Comparison of ENCODE assay signal across 19 mouse cellular contexts in genomic region chr3:152457308-152458035, GRCm38 (mm10).
DNase-seq lines count a peak whose midpoint lies in the region; ATAC-seq and TF ChIP-seq lines count a peak whose summit lies in the region.
"Had no signal": no experiment of that assay in that cellular context is flagged by ENCODE, and none has a peak within 500 bp of the region (broad histone marks: within the 10 kb centered on the region; RNA-seq: fewer than 3 reads in every experiment).

No protein-coding gene starts in this region.

- DNase-seq in gastrocnemius, adult 2 months = peak; percentile 38
- DNase-seq in gastrocnemius, postnatal 25 days = no peak
- peak; percentile 86 for DNase-seq in adipocyte (ENCODE audit: low spot score)
- no peak for DNase-seq in Muller cell, postnatal 12 days (ENCODE audit: inconsistent ontology term)
- DNase-seq in layer of hippocampus, postnatal 36 days = no peak
- DNase-seq: cerebellum, adult 11-12 months; gastrocnemius, postnatal 10 days; kidney, adult 2 months; right cerebral cortex, postnatal 4 days; thymus, adult 2 months had no signal

- no peak overlapping the region for H3K4me2 ChIP-seq in heart, embryonic 16.5 days (ENCODE audit: low read depth, low read length)
- H3K4me2 ChIP-seq in forebrain, embryonic 16.5 days (ENCODE audit: low read length) = no peak overlapping the region
- H3K4me2 ChIP-seq: embryonic facial prominence, embryonic 15.5 days; hindbrain, embryonic 15.5 days; limb, embryonic 12.5 days; midbrain, embryonic 12.5 days had no signal

- H3K4me3 ChIP-seq in gastrocnemius, adult 2 months = no peak overlapping the region
- H3K4me3 ChIP-seq in heart, embryonic 16.5 days (ENCODE audit: low read length) = no peak overlapping the region
- no peak overlapping the region for H3K4me3 ChIP-seq in forebrain, embryonic 16.5 days (replicated peaks; ENCODE audit: low read length)
- H3K4me3 ChIP-seq: embryonic facial prominence, embryonic 15.5 days; hindbrain, embryonic 15.5 days; limb, embryonic 12.5 days; midbrain, embryonic 12.5 days had no signal

- ATAC-seq in heart, embryonic 16.5 days (replicated peaks; ENCODE audit: extremely low read depth, insufficient read depth, low FRiP score) = peak; percentile 74
- ATAC-seq in megakaryocyte, adult 5-6 weeks (ENCODE audit: poor library complexity, severe bottlenecking) = 0 out of 2 replicates have a peak, but pooled peaks have one; percentile 30
- ATAC-seq in forebrain, embryonic 16.5 days = no peak
- ATAC-seq: forebrain, embryonic 14.5 days; lung, postnatal 0 days had no signal

- H3K4me1 ChIP-seq in heart, embryonic 16.5 days (ENCODE audit: control insufficient read depth, insufficient read depth, low read length) = peaks cover 9% of the 10 kb centered on the region
- H3K4me1 ChIP-seq in forebrain, embryonic 16.5 days (replicated peaks; ENCODE audit: control insufficient read depth, insufficient read depth, low read length) = no peaks in the 10 kb centered on the region
- H3K4me1 ChIP-seq: embryonic facial prominence, embryonic 15.5 days; hindbrain, embryonic 15.5 days; midbrain, embryonic 12.5 days had no signal

- H3K27ac ChIP-seq in gastrocnemius, adult 2 months = peak overlapping the region; percentile 85
- H3K27ac ChIP-seq in heart, embryonic 16.5 days (ENCODE audit: low read length) = peak overlapping the region; percentile 81
- no peak overlapping the region for H3K27ac ChIP-seq in forebrain, embryonic 16.5 days (ENCODE audit: low read length)
- H3K27ac ChIP-seq: embryonic facial prominence, embryonic 15.5 days; hindbrain, embryonic 15.5 days; limb, embryonic 12.5 days; midbrain, embryonic 12.5 days had no signal

- intact Hi-C loops in gastrocnemius, adult 2 months (cut with DNase I) = no loop called here

- TF ChIP-seq CTCF in gastrocnemius, adult 2 months (IDR thresholded peaks at IDR 0.05) = no peak

- no peaks in the 10 kb centered on the region for H3K9me3 ChIP-seq in heart, embryonic 16.5 days (replicated peaks; ENCODE audit: control insufficient read depth, low read length)
- no peaks in the 10 kb centered on the region for H3K9me3 ChIP-seq in forebrain, embryonic 16.5 days (ENCODE audit: control insufficient read depth, low read length)
- H3K9me3 ChIP-seq: embryonic facial prominence, embryonic 15.5 days; hindbrain, embryonic 15.5 days; limb, embryonic 12.5 days; midbrain, embryonic 12.5 days had no signal

- H3K9ac ChIP-seq in heart, embryonic 16.5 days (ENCODE audit: low read length) = no peak overlapping the region
- no peak overlapping the region for H3K9ac ChIP-seq in forebrain, embryonic 16.5 days (replicated peaks; ENCODE audit: low read depth, low read length)
- H3K9ac ChIP-seq: embryonic facial prominence, embryonic 15.5 days; hindbrain, embryonic 15.5 days; limb, embryonic 12.5 days; midbrain, embryonic 12.5 days had no signal

- no peaks in the 10 kb centered on the region for H3K27me3 ChIP-seq in heart, embryonic 16.5 days (ENCODE audit: control insufficient read depth, insufficient read depth, low read length)
- H3K27me3 ChIP-seq in forebrain, embryonic 16.5 days (replicated peaks; ENCODE audit: control insufficient read depth, insufficient read depth, low read length) = no peaks in the 10 kb centered on the region
- H3K27me3 ChIP-seq: embryonic facial prominence, embryonic 15.5 days; hindbrain, embryonic 15.5 days; limb, embryonic 12.5 days; midbrain, embryonic 12.5 days had no signal

- WGBS in heart, embryonic 16.5 days = 56% methylated on average over 2 of the region's 2 CpGs
- WGBS in forebrain, embryonic 16.5 days = 96% methylated on average over 2 of the region's 2 CpGs

- H3K36me3 ChIP-seq in heart, embryonic 16.5 days (ENCODE audit: control insufficient read depth, insufficient read depth) = peaks cover 34% of the 10 kb centered on the region
- H3K36me3 ChIP-seq in forebrain, embryonic 16.5 days (ENCODE audit: control insufficient read depth, insufficient read depth) = peaks cover 14% of the 10 kb centered on the region

Comparison
In these comparisons a context has a peak if more than half of its experiments do, and no peak if none do; other contexts are left out.
1. DNase-seq: peak in gastrocnemius, adult 2 months (single experiment) and adipocyte (single experiment); none in gastrocnemius, postnatal 25 days (single experiment), Muller cell, postnatal 12 days (single experiment) and layer of hippocampus, postnatal 36 days (0 of 2).